Mouse (Mus musculus) adrenal gland, postnatal 10 days (tissue): ENCODE measurements at regions not wholly inside any gene's neighbourhood (a gene's known extent, or its start where the extent isn't known, plus 50 kb on each side); places are given as distances from the start of the nearest gene placed in this dataset.
A peak's percentile ranks its signal among the peaks of the same experiment; 100 is the strongest.

ENCODE experiments used
- DNase-seq: peaks from one replicate; pipeline ENCODE4 v3.0.0; 2021; ENCODE audit warnings: mixed read lengths

DNA sequence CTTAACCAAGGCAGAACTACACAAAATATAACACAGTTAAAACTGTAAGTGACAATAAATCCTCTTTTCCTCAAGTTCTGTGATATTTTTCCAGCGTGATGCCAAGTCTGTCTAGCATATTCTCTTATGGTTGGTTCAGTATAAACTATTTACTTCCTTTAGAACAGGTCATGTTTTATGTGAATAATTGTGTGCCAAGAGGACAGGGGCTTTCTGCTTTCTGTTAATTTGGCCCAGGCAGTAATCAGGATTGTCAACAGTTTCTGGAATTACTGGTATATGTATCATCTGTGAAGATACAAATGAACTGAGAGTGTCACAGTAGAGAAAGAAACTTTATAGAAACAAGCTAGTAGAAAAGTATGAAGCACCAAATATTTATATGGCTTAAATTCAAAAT is 1039.5 kb upstream of the Adcyap1 start:
- DNase-seq, result no peak

DNA sequence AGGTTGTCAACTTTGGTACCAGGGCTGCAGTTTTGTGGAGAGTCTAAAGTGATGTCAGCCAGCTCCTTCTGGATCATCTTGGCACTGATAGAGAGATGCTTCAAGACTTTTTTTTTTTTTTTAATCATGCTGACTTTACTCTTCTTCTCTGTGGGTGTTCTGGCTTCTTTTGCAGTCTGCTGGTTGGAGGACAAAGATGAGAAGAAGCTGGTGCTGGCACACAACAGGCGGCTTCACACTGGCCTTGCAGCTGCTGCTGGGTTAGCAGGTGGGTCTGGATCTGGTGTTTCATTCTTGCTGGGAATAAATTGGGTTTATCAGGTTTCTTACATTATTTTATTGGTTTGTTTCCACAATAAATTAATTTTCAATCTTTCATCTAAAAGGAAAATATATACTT is 1013.1 kb upstream of the Adcyap1 start:
- DNase-seq, result no peak

DNA sequence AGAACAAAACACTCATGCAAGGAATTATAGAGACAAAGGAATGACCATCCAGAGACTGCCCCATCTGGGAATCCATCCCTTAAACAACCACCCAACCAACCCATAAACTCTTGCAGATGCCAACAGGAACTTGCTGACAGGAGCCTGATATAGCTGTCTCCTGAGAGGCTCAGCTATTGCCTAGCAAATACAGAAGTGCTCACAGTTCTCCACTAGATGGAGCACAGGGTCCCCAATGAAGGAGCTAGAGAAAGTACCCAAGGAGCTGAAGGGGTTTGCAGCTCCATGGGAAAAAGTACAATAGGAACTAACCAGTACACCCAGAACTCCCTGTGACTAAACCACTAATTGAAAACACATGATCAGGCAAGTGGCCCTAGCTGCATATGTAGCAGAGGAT is 988.1 kb upstream of the Adcyap1 start:
- DNase-seq, result peak; percentile 7

GRCm38 (mm10) chr17:92216464-92216863 is 982.4 kb upstream of the Adcyap1 start:
- no peak for DNase-seq
